Mouse (Mus musculus): ENCODE measurements around the gene C87436.

GRCm38 (mm10) chr6:86495661-86496060, 57.5 kb downstream of the C87436 start:
- no peak for TF ChIP-seq CTCF (conservative IDR thresholded peaks at IDR 0.05; ENCODE audit: insufficient read depth, insufficient read length, low read depth, low read length)
- no peak for TF ChIP-seq POLR2A (IDR thresholded peaks at IDR 0.05; ENCODE audit: low read depth, low read length)

Data from kidney, adult 2 months (tissue).